Mouse (Mus musculus) spleen, adult 2 months (tissue): ENCODE measurements around the gene Ldb2. TPM values are rescaled to one million over a fixed set of nuclear protein-coding genes. Genes with fewer than 3 reads are reported as not detected.
A peak's percentile ranks its signal among the peaks of the same experiment; 100 is the strongest.

Source experiments
- DNase-seq, 2 experiments: peaks; one replicate each; pipeline versions ENCODE4 v3.0.0 to v3.0.0-alpha.2; 2012 to 2021; ENCODE audit warnings: low spot score in 2 of 2, low read depth in 1 of 2
- H3K27ac ChIP-seq: fragments of 200-500 bp; 2 replicates; pipeline ENCODE4 v1.5.1; 2012; ENCODE audit warnings: low read length, inconsistent platforms; ENCODE audit not compliant: insufficient read depth
- H3K27me3 ChIP-seq: fragments of 200-500 bp; 2 replicates; pipeline ENCODE4 v1.6.1; 2012; ENCODE audit warnings: mild to moderate bottlenecking, moderate library complexity, low read length, inconsistent platforms; ENCODE audit not compliant: control insufficient read depth, insufficient read depth
- H3K36me3 ChIP-seq: fragments of 200-500 bp; 2 replicates; pipeline ENCODE4 v1.6.1; 2012; ENCODE audit warnings: mild to moderate bottlenecking, low read length, inconsistent platforms; ENCODE audit not compliant: control insufficient read depth, insufficient read depth
- H3K4me1 ChIP-seq: fragments of 200-500 bp; 2 replicates; pipeline ENCODE4 v1.6.1; 2011; ENCODE audit warnings: inconsistent platforms; ENCODE audit not compliant: control insufficient read depth, insufficient read depth, insufficient read length
- H3K4me3 ChIP-seq: fragments of 200-500 bp; 2 replicates; pipeline ENCODE4 v1.5.1; 2011; ENCODE audit warnings: mild to moderate bottlenecking, inconsistent platforms; ENCODE audit not compliant: insufficient read depth, insufficient read length; ENCODE audit errors: extremely low read depth
- CTCF ChIP-seq: fragments of 200-500 bp; IDR thresholded peaks from 2 replicates; pipeline ENCODE4 v1.5.1; 2011; ENCODE audit warnings: mild to moderate bottlenecking, inconsistent platforms; ENCODE audit not compliant: insufficient read depth, insufficient read length, insufficient replicate concordance; ENCODE audit errors: extremely low read depth
- POLR2A ChIP-seq: fragments of 200-500 bp; IDR thresholded peaks from 2 replicates; pipeline ENCODE4 v1.6.1; 2011; ENCODE audit warnings: low read depth, low read length, inconsistent platforms
- WGBS: fragments of 180-500 bp; shearing (Covaris S2); methylation state at CpG from one replicate; pipeline ENCODE4 v1.1.7; 2018; 5-methylcytosine and 5-hydroxymethylcytosine counted together
- polyA plus RNA-seq: library from polyadenylated mRNA; depleted of rRNA; stranded (reverse); fragments of >200 nt; gene quantifications from 2 replicates; pipeline ENCODE4 v1.2.3, GENCODE M21; 2012

The Ldb2 gene
- polyA plus RNA-seq, 1 experiment: 10.9 TPM

DNA sequence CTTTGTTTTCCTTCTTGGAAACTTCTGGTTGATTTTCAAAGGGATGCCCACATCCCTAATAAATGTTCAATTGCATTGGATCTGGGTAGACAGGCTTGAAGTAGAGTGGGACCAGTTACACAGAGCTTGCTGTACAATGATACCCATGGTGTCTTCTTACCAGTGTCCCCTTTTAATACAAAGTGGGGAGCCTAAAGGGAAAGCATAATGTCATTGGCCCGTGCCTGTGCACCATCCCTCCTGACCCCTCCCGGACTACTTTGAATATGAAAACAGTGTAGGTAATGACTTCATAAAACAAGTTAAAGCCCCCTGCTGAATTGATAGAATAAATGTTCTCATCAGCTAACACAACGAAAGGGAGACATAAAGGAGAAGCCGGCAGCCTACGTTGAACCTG, 172.0 kb downstream of the Ldb2 start:
- TF ChIP-seq CTCF (no peak), POLR2A (no peak)
- 90% methylated on average over 5 of the region's 5 CpGs for WGBS

GRCm38 (mm10) chr5:44626885-44627284, 172.6 kb downstream of the Ldb2 start:
- TF ChIP-seq CTCF (no peak), POLR2A (no peak)
- Histone ChIP-seq H3K36me3 (no peaks in the 10 kb centered on the region), H3K4me1 (no peaks in the 10 kb centered on the region), H3K4me3 (no peak overlapping the region), H3K27ac (no peak overlapping the region), H3K27me3 (no peaks in the 10 kb centered on the region)
- DNase-seq: no peak
- WGBS: 88% methylated on average over 2 of the region's 2 CpGs

More for the DNA sequence above, 172.0 kb downstream of the Ldb2 start:
- no peak for DNase-seq
- Histone ChIP-seq H3K4me3 (no peak overlapping the region), H3K27me3 (no peaks in the 10 kb centered on the region), H3K27ac (no peak overlapping the region), H3K36me3 (no peaks in the 10 kb centered on the region), H3K4me1 (no peaks in the 10 kb centered on the region)

GRCm38 (mm10) chr5:44626114-44626513, 173.4 kb downstream of the Ldb2 start:
- no peaks in the 10 kb centered on the region for H3K36me3 ChIP-seq
- no peaks in the 10 kb centered on the region for H3K27me3 ChIP-seq
- H3K27ac ChIP-seq: no peak overlapping the region
- WGBS: 80% methylated on average over 2 of the region's 2 CpGs
- no peak overlapping the region for H3K4me3 ChIP-seq
- no peak for DNase-seq
- TF ChIP-seq CTCF (no peak), POLR2A (no peak)
- no peaks in the 10 kb centered on the region for H3K4me1 ChIP-seq

DNA sequence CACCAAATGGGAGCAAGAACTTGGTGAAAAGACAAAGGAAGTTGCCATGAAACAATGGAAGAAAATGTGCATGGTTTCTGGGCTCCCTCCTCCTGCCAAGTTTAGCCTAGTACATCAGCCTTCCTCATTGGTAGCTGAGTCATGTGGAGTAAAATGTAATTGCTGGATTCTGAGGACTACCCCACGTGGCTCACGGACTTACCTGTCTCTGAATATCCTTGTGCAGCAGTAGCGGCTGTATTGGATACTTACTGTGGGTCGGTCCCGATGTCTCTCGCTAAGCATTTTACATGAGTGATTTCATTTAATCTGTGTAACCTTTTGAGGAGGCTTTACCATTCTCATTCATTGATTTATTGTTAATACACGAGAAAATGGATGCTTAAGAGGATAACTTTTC, 183.8 kb downstream of the Ldb2 start:
- no peak overlapping the region for H3K4me3 ChIP-seq
- DNase-seq: no peak
- WGBS: 91% methylated on average over 7 of the region's 7 CpGs

GRCm38 (mm10) chr5:44608901-44609300, 190.6 kb downstream of the Ldb2 start:
- no peak for DNase-seq
- no peak overlapping the region for H3K27ac ChIP-seq
- no peaks in the 10 kb centered on the region for H3K27me3 ChIP-seq
- no peaks in the 10 kb centered on the region for H3K4me1 ChIP-seq
- H3K36me3 ChIP-seq: no peaks in the 10 kb centered on the region
- no peak for TF ChIP-seq POLR2A
- no peak for TF ChIP-seq CTCF
- H3K4me3 ChIP-seq: no peak overlapping the region
- WGBS: 65% methylated on average over 2 of the region's 2 CpGs

More for the DNA sequence above, 183.8 kb downstream of the Ldb2 start:
- no peaks in the 10 kb centered on the region for H3K27me3 ChIP-seq
- no peaks in the 10 kb centered on the region for H3K36me3 ChIP-seq
- H3K4me1 ChIP-seq: no peaks in the 10 kb centered on the region
- TF ChIP-seq CTCF (no peak), POLR2A (no peak)
- no peak overlapping the region for H3K27ac ChIP-seq

- H3K27me3 ChIP-seq: no peaks in the 10 kb centered on the region
- no peak overlapping the region for H3K27ac ChIP-seq
- WGBS: 97% methylated on average over 1 of the region's 1 CpGs
Observed at GRCm38 (mm10) chr5:44601340-44601739, 198.1 kb downstream of the Ldb2 start.

GRCm38 (mm10) chr5:44593522-44594218, 205.8 kb downstream of the Ldb2 start:
- 82% methylated on average over 15 of the region's 15 CpGs for WGBS
- Histone ChIP-seq H3K27ac (0 out of 2 replicates have a peak overlapping the region, but pooled peaks have one; percentile 9), H3K4me3 (no peak overlapping the region), H3K4me1 (no peaks in the 10 kb centered on the region), H3K36me3 (no peaks in the 10 kb centered on the region), H3K27me3 (no peaks in the 10 kb centered on the region)
- TF ChIP-seq CTCF (no peak), POLR2A (no peak)
- DNase-seq: no peak

More at GRCm38 (mm10) chr5:44601340-44601739, 198.1 kb downstream of the Ldb2 start:
- DNase-seq: no peak
- Histone ChIP-seq H3K4me3 (no peak overlapping the region), H3K36me3 (no peaks in the 10 kb centered on the region), H3K4me1 (no peaks in the 10 kb centered on the region)
- TF ChIP-seq POLR2A (no peak), CTCF (no peak)
